Mouse (Mus musculus) limb, embryonic 14.5 days (tissue): ENCODE measurements at regions not wholly inside any gene's neighbourhood (a gene's known extent, or its start where the extent isn't known, plus 50 kb on each side); places are given as distances from the start of the nearest gene placed in this dataset.

Source experiments
- ATAC-seq: fragments of 200-750 bp; cut with Nextera tagmentation; 2 replicates; pipeline ENCODE4 v1.8.0; 2017; ENCODE audit warnings: low read depth, moderate number of reproducible peaks, moderate TSS enrichment; ENCODE audit not compliant: low FRiP score
- DNase-seq: peaks from one replicate; pipeline ENCODE4 v3.0.0-alpha.2; 2015; ENCODE audit warnings: low spot score
- H3K27ac ChIP-seq: fragments of 300-500 bp; sonication (generic); replicated peaks from 2 replicates; pipeline ENCODE4 v1.5.1; 2014; ENCODE audit warnings: low read depth, mild to moderate bottlenecking, low read length, moderate library complexity, mixed read lengths
- H3K27me3 ChIP-seq: fragments of 300-500 bp; sonication (generic); 2 replicates; pipeline ENCODE4 v1.6.1; 2014; ENCODE audit warnings: low read length, mixed read lengths; ENCODE audit not compliant: control insufficient read depth, insufficient read depth
- H3K36me3 ChIP-seq: fragments of 300-500 bp; sonication (generic); 2 replicates; pipeline ENCODE4 v1.6.1; 2014; ENCODE audit warnings: mild to moderate bottlenecking, low read length, moderate library complexity, mixed read lengths; ENCODE audit not compliant: control insufficient read depth, insufficient read depth
- H3K4me1 ChIP-seq: fragments of 300-500 bp; sonication (generic); 2 replicates; pipeline ENCODE4 v1.6.1; 2014; ENCODE audit warnings: antibody characterized with exemption, low read length, mixed read lengths; ENCODE audit not compliant: control insufficient read depth, insufficient read depth
- H3K4me2 ChIP-seq: fragments of 300-500 bp; sonication (generic); replicated peaks from 2 replicates; pipeline ENCODE4 v1.6.1; 2014; ENCODE audit warnings: low read depth, mild to moderate bottlenecking, low read length, moderate library complexity; ENCODE audit not compliant: severe bottlenecking
- H3K4me3 ChIP-seq: fragments of 300-500 bp; sonication (generic); replicated peaks from 2 replicates; pipeline ENCODE4 v1.5.1; 2014; ENCODE audit warnings: low read length
- H3K9ac ChIP-seq: fragments of 300-500 bp; sonication (generic); 2 replicates; pipeline ENCODE4 v1.6.1; 2014; ENCODE audit warnings: mild to moderate bottlenecking, low read depth, low read length, moderate library complexity; ENCODE audit not compliant: severe bottlenecking
- H3K9me3 ChIP-seq: fragments of 300-500 bp; sonication (generic); 2 replicates; pipeline ENCODE4 v1.6.1; 2016; ENCODE audit warnings: low read length; ENCODE audit not compliant: control insufficient read depth
- POLR2A ChIP-seq: fragments of 200-500 bp; IDR thresholded peaks from 2 replicates; pipeline ENCODE4 v1.8.0; 2012; ENCODE audit warnings: inconsistent platforms, mild to moderate bottlenecking, moderate library complexity, borderline replicate concordance; ENCODE audit not compliant: insufficient read depth, insufficient read length; ENCODE audit errors: extremely low read depth
- WGBS: fragments of 180-500 bp; shearing (Covaris S2); extraction: QIAGEN DNeasy Blood & Tissue Kit; methylation state at CpG from one replicate; pipeline ENCODE4 v1.1.7; 2014; 5-methylcytosine and 5-hydroxymethylcytosine counted together

GRCm38 (mm10) chr13:110649870-110650497 is 255.1 kb downstream of the Plk2 start:
- no peak for TF ChIP-seq POLR2A
- H3K9me3 ChIP-seq: no peaks in the 10 kb centered on the region
- DNase-seq (no peak), ATAC-seq (no peak)
- H3K27ac ChIP-seq: no peak overlapping the region
- 57% methylated on average over 2 of the region's 2 CpGs for WGBS
- H3K9ac ChIP-seq: no peak overlapping the region
- no peak overlapping the region for H3K4me3 ChIP-seq
- no peaks in the 10 kb centered on the region for H3K4me1 ChIP-seq
- H3K27me3 ChIP-seq: no peaks in the 10 kb centered on the region
- no peaks in the 10 kb centered on the region for H3K36me3 ChIP-seq
- H3K4me2 ChIP-seq: no peak overlapping the region

- Histone ChIP-seq H3K36me3 (no peaks in the 10 kb centered on the region), H3K4me1 (no peaks in the 10 kb centered on the region), H3K27ac (no peak overlapping the region), H3K4me2 (no peak overlapping the region), H3K9ac (no peak overlapping the region), H3K4me3 (no peak overlapping the region), H3K9me3 (no peaks in the 10 kb centered on the region), H3K27me3 (no peaks in the 10 kb centered on the region)
- TF ChIP-seq POLR2A: no peak
- WGBS: 66% methylated on average over 7 of the region's 7 CpGs
- no peak for ATAC-seq
- no peak for DNase-seq
These were observed 257.4 kb downstream of the Plk2 start for GRCm38 (mm10) chr13:110652201-110652600.

GRCm38 (mm10) chr13:110665073-110665800 is 270.4 kb downstream of the Plk2 start:
- Histone ChIP-seq H3K4me1 (no peaks in the 10 kb centered on the region), H3K4me3 (no peak overlapping the region), H3K9ac (no peak overlapping the region), H3K27ac (no peak overlapping the region), H3K27me3 (no peaks in the 10 kb centered on the region), H3K4me2 (no peak overlapping the region), H3K9me3 (no peaks in the 10 kb centered on the region), H3K36me3 (no peaks in the 10 kb centered on the region)
- DNase-seq (no peak), ATAC-seq (no peak)
- WGBS: 15% methylated on average over 2 of the region's 2 CpGs
- no peak for TF ChIP-seq POLR2A

GRCm38 (mm10) chr13:110667276-110667956 is 272.6 kb downstream of the Plk2 start:
- H3K4me3 ChIP-seq: no peak overlapping the region
- WGBS: 54% methylated on average over 7 of the region's 7 CpGs
- no peak overlapping the region for H3K9ac ChIP-seq
- no peaks in the 10 kb centered on the region for H3K4me1 ChIP-seq
- H3K27ac ChIP-seq: no peak overlapping the region
- H3K4me2 ChIP-seq: no peak overlapping the region
- no peak for TF ChIP-seq POLR2A
- no peaks in the 10 kb centered on the region for H3K36me3 ChIP-seq
- no peaks in the 10 kb centered on the region for H3K27me3 ChIP-seq
- ATAC-seq (no peak), DNase-seq (no peak)
- H3K9me3 ChIP-seq: no peaks in the 10 kb centered on the region

- no peak overlapping the region for H3K4me3 ChIP-seq
- no peak overlapping the region for H3K9ac ChIP-seq
- no peak overlapping the region for H3K27ac ChIP-seq
- no peaks in the 10 kb centered on the region for H3K27me3 ChIP-seq
- H3K4me1 ChIP-seq: no peaks in the 10 kb centered on the region
- no peak for ATAC-seq
- no peaks in the 10 kb centered on the region for H3K36me3 ChIP-seq
- TF ChIP-seq POLR2A: no peak
- H3K9me3 ChIP-seq: no peaks in the 10 kb centered on the region
- 49% methylated on average over 2 of the region's 2 CpGs for WGBS
- H3K4me2 ChIP-seq: no peak overlapping the region
- DNase-seq: no peak
These were observed 278.7 kb downstream of the Plk2 start for GRCm38 (mm10) chr13:110673536-110673935.
